Mouse (Mus musculus): ENCODE results near the gene Nfx1. TPM values are rescaled to one million over a fixed set of nuclear protein-coding genes. Genes with fewer than 3 reads are reported as not detected.
A peak's percentile ranks its signal among the peaks of the same experiment; 100 is the strongest.

The Nfx1 gene
- total RNA-seq, 2 experiments from 2014 or later = 46.5 to 51.8 TPM

DNA sequence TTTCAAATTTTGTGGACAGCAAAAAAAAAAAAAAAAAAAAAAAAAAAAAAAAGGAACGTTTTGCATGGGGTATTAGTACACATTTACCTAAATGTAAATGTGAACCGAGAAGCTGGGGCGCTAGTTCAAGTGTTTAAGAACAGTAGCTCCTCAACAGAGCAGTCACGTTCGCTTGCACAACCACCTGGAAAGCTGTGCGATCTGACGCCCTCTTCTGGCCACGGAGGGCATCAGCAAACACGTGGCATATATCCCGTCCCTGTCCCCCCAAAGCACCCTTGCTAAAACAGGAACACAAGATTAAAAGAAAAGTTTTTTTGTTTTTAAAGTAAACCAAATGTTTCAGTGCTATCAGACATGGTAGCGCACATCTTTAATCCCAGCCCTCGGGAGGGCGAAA is 1.0 kb downstream of the Nfx1 start:
- peak; percentile 36; the same call in 1 of the 2 replicates for ATAC-seq (replicated peaks; ENCODE audit: low FRiP score, poor library complexity, severe bottlenecking)

DNA sequence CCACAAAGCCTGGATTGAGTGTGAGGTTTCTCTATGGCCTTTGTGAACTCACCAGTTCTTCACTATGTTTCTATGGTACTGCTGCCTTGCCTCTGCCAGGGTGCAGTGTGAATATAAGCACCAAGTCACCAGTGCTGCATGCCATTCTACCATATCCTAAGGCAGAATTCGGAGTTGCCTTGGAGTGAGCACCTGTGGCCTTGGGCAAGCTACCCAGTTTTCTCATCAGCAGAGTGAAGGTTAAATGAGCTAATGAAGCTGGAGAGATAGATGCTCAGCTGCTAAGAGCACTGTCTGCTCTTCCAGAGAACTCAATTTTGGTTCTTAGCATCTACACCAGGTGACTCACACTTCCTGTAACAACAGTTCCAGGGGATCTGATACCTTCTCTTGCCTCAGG is 3.3 kb downstream of the Nfx1 start:
- no peak for ATAC-seq (replicated peaks; ENCODE audit: low FRiP score, poor library complexity, severe bottlenecking)

DNA sequence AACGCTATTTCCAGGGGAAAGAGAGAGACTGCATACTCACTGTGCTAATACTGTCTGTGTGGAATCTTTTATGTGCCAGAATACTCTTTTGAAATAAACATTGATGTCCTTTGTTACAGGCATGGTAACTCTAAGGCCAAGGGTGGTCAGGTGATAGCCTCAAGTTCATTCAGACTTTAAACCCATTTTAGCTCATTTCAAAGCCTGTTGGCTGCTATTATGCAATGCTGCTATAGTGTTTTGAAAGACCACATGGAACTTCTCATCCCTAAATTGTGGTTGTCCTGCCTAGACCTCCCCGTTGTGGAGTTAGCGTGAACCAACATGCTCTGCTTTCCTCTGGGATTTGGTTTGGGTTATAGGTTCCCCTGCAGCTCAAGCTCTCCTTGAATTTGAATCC is 5.0 kb downstream of the Nfx1 start:
- ATAC-seq (replicated peaks; ENCODE audit: low FRiP score, poor library complexity, severe bottlenecking) = no peak

DNA sequence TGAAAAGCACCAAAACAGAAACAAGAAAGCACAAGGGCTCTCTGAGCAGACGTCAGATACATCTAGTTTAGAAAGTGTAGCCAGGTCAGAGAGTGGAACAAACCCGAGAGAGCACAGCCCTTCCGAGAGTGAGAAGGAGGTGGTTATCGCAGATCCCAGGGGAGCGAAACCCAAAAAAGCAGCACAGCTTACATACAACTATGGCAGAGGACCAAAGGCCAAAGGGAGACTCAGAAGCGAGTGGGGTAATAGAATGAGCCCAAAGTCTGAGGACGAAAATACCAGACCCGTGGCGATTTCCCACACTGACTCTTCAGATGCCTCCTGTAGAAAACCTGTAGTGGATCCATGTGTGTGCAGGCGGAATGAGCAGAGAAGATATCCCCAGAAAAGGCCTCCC is 5.9 kb downstream of the Nfx1 start:
- no peak for ATAC-seq (replicated peaks; ENCODE audit: low FRiP score, poor library complexity, severe bottlenecking)

DNA sequence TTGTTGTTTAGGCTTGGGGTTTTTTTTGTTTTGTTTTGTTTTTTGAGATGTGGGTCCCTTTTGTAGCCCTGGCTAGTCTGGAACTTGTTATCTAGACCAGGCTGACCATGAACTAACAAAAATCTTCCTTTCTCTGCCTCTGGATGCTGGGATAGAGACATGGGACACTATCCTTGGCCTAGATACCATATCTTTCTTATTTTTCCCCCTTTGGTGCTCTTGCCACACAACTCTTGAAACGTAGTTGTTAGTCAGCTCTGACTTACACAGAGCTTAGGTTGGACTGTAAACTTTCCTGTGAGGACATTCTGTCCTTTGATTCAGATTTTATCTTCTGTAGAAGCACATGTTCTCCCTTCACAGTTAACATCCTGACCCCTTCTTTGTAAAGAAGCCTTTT is 8.7 kb downstream of the Nfx1 start:
- no peak for ATAC-seq (replicated peaks; ENCODE audit: low FRiP score, poor library complexity, severe bottlenecking)

DNA sequence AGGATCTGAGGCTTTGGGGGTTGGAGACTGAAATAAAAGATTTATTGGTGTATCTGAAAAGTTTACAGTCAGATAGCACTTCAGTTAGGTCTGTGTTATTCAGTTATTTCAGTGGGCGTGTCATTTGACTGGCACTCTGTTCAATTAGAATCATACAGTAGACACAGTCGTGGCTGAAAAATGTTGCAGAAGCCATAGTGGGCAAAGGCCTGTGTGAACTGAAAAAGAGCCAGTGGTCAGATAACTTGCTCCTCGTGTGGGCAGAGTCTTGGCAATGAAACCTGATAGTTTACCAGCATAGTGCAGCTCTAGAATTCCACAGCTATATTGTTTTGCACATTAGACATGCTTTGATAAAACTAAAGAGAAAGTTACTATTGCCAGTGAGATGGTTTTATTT is 11.8 kb downstream of the Nfx1 start:
- no peak for ATAC-seq (replicated peaks; ENCODE audit: low FRiP score, poor library complexity, severe bottlenecking)

DNA sequence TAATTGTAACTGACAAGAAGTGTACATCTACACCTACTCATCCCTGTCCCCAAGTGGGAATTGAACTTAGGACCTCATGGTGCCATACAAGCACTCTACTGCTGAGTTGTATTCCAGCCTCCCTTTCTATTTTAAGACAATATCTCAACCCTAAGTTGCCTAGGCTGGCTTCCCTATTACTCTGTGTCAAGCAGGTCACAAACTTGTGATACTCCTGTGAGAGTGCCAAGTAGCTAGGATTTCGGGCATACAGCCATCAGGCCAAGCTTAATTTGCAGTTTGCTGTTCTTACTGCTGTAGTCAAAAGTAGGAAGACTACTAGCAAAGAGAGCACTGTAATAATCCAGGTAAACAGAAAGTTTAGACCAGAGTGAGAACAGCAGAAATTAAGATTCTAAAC is 13.0 kb downstream of the Nfx1 start:
- no peak for ATAC-seq (replicated peaks; ENCODE audit: low FRiP score, poor library complexity, severe bottlenecking)

DNA sequence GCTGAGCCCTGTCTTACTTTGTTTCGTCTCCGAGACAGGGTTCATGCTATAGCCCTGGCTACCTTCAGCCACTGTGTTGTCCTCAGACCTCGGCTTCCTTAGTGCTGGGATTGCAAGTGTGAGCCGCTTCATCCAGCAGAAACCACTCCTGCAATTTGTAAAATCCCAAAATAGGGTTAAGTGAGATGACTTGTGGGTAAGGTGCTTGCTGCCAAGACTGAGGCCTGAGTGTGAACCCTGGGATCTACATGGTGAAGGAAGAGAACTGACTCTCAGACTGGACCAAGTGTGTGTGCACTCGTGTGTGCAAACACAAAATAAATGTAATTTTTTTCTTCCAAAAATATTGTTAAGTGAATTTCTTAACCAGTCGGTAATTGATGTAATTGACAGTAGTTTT is 18.9 kb downstream of the Nfx1 start:
- ATAC-seq (replicated peaks; ENCODE audit: low FRiP score, poor library complexity, severe bottlenecking) = no peak

DNA sequence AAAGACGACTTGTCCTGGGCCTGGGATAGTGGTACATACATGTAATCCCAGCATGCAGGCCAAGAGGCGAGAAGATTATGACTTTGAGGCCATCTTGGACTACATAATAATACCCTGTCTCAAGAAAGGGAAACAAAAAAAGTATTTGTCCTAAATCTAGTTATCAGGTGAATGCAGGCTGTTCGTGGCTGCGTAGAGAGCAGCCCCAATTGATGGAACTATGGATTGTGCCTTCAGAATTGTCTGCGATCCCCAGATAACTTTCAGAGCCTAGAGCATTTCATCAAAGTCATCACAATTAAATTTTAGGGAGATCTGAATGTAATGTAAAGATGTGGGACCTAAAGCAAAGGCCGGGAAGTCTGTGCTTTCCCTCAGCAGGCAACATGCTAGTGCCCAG is 25.6 kb downstream of the Nfx1 start:
- ATAC-seq (replicated peaks; ENCODE audit: low FRiP score, poor library complexity, severe bottlenecking) = no peak

DNA sequence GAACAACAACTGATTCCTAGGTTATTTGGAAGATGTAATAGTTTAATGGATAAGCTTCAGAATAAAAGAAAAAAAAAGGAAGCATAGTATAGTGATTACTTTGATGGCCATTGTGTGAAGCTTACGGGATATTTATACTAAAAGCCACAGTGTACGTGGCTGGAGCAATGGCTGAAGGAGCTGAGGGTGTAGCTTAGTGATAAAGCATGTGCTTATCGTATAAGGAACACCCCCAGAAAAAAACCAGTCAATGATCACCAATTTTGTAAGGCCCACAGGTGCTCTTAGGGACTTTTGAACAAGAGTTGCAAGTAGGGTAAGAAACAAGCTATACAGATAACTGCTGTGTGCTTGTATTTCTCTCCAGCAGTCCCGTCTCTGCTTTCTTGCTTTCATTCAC is 27.2 kb downstream of the Nfx1 start:
- ATAC-seq (replicated peaks; ENCODE audit: low FRiP score, poor library complexity, severe bottlenecking) = peak; percentile 56; the same call in 1 of the 2 replicates

DNA sequence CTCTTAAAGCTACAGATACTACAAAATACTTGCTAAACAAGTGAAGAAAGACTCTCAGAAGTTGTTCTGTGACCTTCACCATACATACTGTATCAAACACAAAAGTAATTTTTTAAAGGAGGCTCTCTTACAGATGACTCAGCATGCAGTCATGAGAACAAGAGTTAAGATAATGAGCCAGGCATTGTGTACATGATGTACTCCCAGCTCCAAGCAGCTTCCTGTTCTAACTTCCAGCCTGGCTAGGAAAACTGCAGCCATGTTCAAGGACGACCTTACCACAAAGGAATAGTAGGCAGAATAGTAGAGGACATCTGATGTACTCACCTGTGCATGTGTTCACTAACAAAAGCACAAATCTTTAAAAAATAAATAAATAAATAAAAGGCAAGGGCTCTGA is 29.6 kb downstream of the Nfx1 start:
- ATAC-seq (replicated peaks; ENCODE audit: low FRiP score, poor library complexity, severe bottlenecking) = no peak

DNA sequence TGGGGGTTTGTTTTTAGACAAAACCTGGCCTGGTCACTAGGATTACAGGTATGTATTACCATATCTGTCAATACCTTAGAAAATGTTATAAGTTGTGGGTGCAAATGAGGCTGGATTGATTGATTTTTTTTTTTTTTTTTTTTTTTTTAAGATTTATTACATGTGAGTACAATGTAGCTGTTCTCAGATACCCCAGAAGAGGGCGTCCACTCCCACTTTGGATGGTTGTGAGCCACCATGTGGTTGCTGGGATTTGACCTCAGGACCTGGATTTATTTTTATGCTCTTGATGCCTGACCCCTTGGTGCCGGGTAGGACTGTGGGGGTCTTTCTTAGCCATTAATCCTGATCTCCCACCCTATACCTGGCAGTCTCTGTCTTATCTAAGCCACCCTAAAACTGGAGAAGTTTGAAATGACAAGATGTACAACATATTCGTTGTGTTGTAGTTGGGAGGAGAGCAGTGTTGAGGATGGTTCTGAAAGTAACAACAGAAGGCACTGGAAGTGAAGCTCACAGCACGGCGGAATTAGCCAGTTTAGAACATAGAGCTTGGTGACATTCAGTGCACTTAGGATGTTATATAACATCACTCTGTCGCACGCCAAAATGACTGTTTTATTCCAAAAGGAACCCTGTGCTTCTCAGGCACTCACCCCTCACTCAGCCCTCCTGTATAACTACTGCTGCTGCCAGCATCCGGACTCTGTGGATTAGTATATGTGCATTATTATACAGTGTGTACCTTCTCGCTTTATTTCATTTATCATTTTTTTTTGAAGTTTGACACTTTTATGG is 30.3 kb downstream of the Nfx1 start:
- no peak for ATAC-seq (replicated peaks; ENCODE audit: low FRiP score, poor library complexity, severe bottlenecking)

DNA sequence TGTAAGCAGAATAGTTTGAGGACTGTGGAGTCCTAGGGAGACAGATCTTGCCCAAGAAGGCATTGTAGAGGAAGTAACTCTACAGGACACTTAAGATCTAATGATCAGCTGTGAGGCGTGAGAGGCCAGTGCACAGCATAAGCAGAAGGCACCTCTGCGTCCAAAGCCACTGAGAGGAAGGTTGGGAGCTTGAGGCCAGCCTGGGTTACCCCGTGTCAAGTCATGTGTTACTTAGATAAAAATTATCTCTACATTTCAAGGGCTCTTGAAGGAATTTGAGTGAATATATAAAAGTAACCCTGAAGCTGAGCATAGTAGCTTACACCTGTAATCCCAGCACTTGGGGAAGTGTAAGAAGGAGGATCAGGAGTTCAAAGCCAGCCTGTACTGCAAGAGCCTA is 42.6 kb downstream of the Nfx1 start:
- ATAC-seq (replicated peaks; ENCODE audit: low FRiP score, poor library complexity, severe bottlenecking) = peak; percentile 80

DNA sequence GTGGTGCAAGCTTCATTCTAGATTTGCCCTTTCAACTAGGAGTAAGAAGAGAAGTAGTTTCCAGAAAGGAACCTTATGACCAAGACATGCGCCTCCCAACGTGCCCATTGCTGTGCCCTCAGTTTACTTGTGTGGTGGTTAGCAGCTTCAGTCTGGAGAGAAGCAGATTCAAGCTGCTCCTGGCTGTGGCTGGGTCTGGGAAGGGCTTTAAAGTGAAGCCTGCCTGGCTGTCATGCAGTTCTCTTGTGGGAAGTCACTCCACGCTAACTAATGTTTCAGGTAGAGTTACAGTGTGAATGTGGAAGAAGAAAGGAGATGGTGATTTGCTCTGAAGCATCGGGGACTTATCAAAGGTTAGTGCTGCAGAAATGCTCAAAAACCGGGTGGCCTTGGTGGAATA is 45.1 kb downstream of the Nfx1 start:
- ATAC-seq (replicated peaks; ENCODE audit: low FRiP score, poor library complexity, severe bottlenecking) = no peak

DNA sequence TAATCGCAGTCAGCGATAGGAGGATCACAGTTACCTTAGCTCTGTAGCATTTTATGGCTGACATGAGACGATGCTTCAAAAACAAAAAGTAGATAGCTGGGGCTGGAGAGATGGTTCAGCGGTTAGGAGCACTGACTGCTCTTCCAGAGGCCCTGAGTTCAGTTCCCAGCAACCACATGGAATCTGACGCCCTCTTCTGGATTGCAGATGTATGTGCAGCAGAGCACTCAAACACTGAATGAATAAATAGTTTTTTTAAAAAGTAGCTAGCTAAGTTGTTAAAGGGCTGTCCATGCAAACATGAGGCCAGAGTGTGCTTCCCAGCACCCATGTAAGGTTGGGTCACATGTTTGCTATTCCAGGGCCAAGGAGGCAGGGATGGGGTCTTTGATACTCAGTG is 50.4 kb downstream of the Nfx1 start:
- ATAC-seq (replicated peaks; ENCODE audit: low FRiP score, poor library complexity, severe bottlenecking) = no peak

DNA sequence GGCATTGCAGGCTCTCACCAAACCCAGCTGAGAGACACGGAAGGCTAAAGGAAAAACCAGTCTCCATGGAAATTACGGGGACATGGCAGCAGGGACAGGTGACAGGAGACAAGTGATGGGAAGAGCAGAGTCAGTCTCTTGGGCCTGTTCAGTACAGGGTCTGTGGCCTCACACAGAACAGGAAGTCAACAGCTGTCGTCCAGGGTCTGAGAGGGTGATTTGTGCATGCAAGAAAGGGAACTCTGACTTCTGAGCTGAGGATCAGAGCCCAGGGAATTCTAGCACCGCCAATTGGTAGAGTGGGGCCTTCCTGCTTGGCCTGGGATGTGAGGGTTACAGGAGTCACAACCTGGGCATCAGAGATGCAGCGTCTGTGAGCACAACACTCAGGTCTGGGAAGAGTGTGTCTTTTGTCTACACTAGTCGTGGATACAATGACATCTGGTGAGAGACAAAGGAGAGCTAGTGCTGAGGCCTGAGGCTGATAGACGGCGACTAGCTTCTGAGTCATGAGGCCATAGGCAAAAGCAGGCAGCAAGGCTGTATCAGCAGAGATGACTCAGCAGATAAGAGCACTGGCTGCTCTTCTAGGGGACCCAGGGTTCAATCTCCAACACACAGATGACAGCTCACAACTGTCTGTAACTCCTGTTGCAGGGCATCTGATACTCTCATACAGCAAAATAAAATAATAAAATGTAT is 55.5 kb downstream of the Nfx1 start:
- no peak for ATAC-seq (replicated peaks; ENCODE audit: low FRiP score, poor library complexity, severe bottlenecking)

DNA sequence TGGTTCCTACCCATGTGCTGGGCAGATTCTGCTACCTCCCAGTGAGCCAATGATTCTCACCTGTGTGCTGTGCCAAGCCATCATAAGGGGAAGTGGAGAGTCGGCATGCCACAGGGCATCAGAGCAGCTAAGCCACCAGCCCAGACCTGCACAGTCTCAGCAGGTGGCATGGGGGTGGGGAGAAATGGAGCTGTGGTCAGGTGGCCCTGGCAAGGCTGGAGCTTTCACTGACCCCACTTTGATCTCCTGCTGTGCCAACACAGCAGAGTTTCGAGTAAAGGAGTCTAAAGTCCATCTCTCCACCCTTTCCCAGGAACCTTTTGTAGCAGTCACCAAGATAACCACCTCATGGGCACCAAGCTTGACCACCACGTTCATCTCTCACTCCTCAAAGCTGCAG is 57.2 kb downstream of the Nfx1 start:
- ATAC-seq (replicated peaks; ENCODE audit: low FRiP score, poor library complexity, severe bottlenecking) = no peak

DNA sequence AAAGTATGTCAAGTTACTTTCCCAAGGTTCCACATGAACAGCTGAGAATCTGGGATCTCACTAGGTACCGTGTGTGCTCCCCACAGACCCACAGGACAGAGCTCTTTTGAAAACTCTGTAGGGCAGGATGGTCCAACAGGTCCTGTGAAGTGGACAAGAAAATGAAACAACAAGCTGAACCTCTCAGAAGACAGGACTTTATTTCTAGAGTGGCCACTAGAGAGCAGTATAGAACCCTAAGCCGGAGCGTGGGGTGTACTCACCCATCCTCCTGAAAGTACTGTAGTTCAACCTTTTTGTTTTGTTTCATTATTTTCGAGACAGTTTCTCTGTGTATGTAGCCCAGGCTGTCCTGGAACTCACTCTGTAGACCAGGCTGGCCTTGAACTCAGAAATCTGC is 57.6 kb downstream of the Nfx1 start:
- peak; percentile 55; the same call in 1 of the 2 replicates for ATAC-seq (replicated peaks; ENCODE audit: low FRiP score, poor library complexity, severe bottlenecking)

DNA sequence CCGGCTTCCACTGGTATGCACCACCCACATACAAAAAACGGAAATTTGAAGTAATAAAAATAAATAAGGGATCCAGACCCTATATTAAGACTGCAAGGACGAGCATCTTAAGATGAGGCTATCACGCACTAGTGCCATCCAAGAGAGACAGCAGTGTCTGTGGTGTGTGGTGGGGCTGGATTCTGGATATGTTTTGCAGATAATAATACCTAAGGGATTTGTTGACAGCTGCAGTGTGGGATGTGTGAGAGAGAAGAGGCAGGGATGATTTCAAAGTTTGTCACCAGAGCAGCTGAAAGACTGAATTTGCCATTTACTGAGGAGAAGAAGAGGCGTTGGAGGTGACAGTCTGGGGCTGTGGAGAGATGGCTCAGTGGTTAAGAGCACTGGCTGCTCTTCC is 58.7 kb downstream of the Nfx1 start:
- ATAC-seq (replicated peaks; ENCODE audit: low FRiP score, poor library complexity, severe bottlenecking) = no peak

DNA sequence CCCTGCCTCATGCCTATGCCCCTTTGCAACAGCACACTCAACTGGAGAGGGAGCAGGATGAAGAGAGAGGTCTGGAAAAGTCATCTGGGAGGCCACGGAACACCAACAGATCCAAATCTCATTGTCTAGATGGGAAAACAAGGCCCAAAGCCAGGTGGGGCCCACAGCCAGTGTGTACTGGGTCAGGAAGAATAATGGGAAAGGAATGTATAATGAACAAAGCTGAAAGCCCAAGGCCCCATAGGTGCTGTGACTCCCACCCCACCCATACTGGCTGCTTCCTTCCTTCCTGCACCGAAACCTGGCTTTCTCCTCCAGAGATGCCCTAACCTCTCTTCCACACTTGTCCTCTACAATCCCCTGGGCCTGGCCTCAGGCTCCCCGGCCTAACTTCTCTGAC is 60.5 kb downstream of the Nfx1 start:
- ATAC-seq (replicated peaks; ENCODE audit: low FRiP score, poor library complexity, severe bottlenecking) = no peak

DNA sequence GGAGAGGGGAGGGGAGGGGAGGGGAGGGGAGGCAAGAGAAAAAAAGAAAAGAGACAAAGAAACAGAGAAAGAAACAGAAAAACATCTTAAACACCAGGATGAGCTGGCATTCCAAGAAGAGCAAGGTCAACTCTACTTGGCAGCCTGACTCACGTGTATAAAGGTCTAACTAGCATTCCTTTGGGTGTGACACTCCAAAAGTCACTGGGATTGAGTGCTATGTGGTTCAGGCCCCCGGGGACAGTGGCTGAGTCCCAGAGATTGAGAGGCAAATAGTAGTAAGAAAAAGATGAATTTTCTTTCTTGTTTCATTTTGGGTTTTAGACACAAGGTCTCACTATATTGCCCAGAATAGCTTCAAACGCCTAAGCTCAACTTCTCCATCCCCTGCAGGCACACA is 67.2 kb downstream of the Nfx1 start:
- no peak for ATAC-seq (replicated peaks; ENCODE audit: low FRiP score, poor library complexity, severe bottlenecking)

DNA sequence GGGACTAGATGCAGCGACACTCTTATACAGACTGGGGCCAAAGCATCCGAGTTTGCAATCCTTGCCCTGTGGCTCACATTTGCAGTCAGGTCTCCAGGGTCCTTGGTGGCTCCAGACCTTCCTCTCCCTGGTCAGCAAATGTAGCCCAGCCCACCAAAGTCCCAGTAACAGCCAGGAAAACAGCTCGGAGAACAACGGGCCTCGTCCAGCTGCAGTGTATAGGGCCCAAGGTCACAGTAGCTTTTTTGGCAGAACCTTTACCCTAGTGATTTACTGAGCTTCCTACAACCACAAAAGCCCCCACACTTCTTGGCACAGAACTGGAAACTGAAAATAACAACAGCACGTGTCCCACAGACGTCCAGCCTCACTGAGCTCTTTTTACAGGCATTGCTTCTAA is 70.3 kb downstream of the Nfx1 start:
- ATAC-seq (replicated peaks; ENCODE audit: low FRiP score, poor library complexity, severe bottlenecking) = no peak
